Mouse (Mus musculus): ENCODE data around the gene Slc41a3.

DNA sequence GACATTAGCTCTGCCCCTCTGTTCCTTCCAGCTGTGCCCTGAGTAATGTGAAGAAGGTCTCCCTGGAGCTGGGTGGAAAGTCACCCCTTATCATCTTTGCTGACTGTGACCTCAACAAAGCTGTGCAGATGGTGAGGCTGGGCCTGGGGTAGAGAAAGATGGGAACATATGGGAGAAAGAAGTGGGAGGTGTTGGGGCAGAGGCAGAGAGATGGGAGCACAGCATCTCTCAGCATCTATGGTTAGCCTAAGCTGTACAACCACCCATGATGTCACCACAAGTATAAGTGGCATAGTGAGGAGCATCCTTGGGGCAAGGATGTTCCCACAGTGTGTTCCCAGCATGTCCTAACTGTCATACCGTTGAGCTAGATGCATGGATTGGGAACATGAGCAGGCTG, 13.8 kb upstream of the Slc41a3 start:
- TF ChIP-seq POLR2A (IDR thresholded peaks at IDR 0.05; ENCODE audit: control insufficient read depth, low read depth, low read length) (no peak), CTCF (IDR thresholded peaks at IDR 0.05; ENCODE audit: control insufficient read depth, insufficient read depth, insufficient replicate concordance, low read depth, low read length) (no peak)

Measured in testis, adult 2 months (tissue).